Mouse (Mus musculus) lung, adult 10 weeks (tissue): ENCODE results near the gene P2rx7. TPM values are rescaled to one million over a fixed set of nuclear protein-coding genes. Genes with fewer than 3 reads are reported as not detected.

Source experiments
- polyA plus RNA-seq: library from polyadenylated mRNA; stranded (reverse); fragments of 350-450 nt; fragmentation: Illumina TruSeq; extraction: RNeasy Lipid Tissue Mini Kit (QIAGEN cat#74804); gene quantifications from one replicate; pipeline ENCODE4 v1.2.3, GENCODE M21; 2014; ENCODE audit warnings: low read depth, low replicate concordance; ENCODE audit not compliant: insufficient read depth

The P2rx7 gene
- 10.0 TPM for polyA plus RNA-seq

GRCm38 (mm10) chr5:122643701-122644100 is at the start of gene P2rx7:
Gene P2rx7, plus strand, starts transcription at chr5:122643911.

GRCm38 (mm10) chr5:122613908-122614732 is 29.6 kb upstream of the P2rx7 start, which contains the start of gene Ift81:
Gene Ift81, minus strand, starts transcription at chr5:122614518.

GRCm38 (mm10) chr5:122707276-122708181 is 63.8 kb downstream of the P2rx7 start, which contains the start of gene P2rx4:
Gene P2rx4, plus strand, starts transcription at chr5:122707544.

Other genes with a start within 250 kb of the P2rx7 start
- gene Anapc7, start 222.2 kb upstream of the P2rx7 start, polyA plus RNA-seq: 17.9 TPM
- gene Atp2a2, start 141.7 kb upstream of the P2rx7 start, polyA plus RNA-seq: 104 TPM
- gene Ift81, start 29.4 kb upstream of the P2rx7 start, polyA plus RNA-seq: 12.6 TPM
- gene P2rx4, start 63.6 kb downstream of the P2rx7 start, polyA plus RNA-seq: 55.3 TPM
- 10.3 TPM for gene Camkk2, start 135.5 kb downstream of the P2rx7 start, polyA plus RNA-seq
- gene Anapc5, start 177.4 kb downstream of the P2rx7 start, polyA plus RNA-seq: 134 TPM
- gene Rnf34, start 206.1 kb downstream of the P2rx7 start, polyA plus RNA-seq: 9.6 TPM